Mouse (Mus musculus) kidney, embryonic 14.5 days (tissue): ENCODE measurements at regions not wholly inside any gene's neighbourhood (a gene's known extent, or its start where the extent isn't known, plus 50 kb on each side); places are given as distances from the start of the nearest gene placed in this dataset.

Source experiments
- ATAC-seq: fragments of 200-750 bp; cut with Nextera tagmentation; 2 replicates; pipeline ENCODE4 v1.8.0; 2017; ENCODE audit warnings: moderate number of reproducible peaks, mild to moderate bottlenecking, moderate TSS enrichment, moderate library complexity; ENCODE audit not compliant: low FRiP score, low TSS enrichment
- H3K27ac ChIP-seq: fragments of 300-500 bp; sonication (generic); 2 replicates; pipeline ENCODE4 v1.5.1; 2014; ENCODE audit warnings: low read depth, mild to moderate bottlenecking, low read length, moderate library complexity, mixed read lengths
- H3K27me3 ChIP-seq: fragments of 300-500 bp; sonication (generic); 2 replicates; pipeline ENCODE4 v1.6.1; 2014; ENCODE audit warnings: mild to moderate bottlenecking, low read length; ENCODE audit not compliant: control insufficient read depth, insufficient read depth
- H3K36me3 ChIP-seq: fragments of 300-500 bp; sonication (generic); 2 replicates; pipeline ENCODE4 v1.6.1; 2014; ENCODE audit warnings: low read length, mixed read lengths; ENCODE audit not compliant: control insufficient read depth, insufficient read depth
- H3K4me1 ChIP-seq: fragments of 300-500 bp; sonication (generic); 2 replicates; pipeline ENCODE4 v1.6.1; 2014; ENCODE audit warnings: low read length, mixed read lengths; ENCODE audit not compliant: control insufficient read depth, insufficient read depth
- H3K4me2 ChIP-seq: fragments of 300-500 bp; sonication (generic); replicated peaks from 2 replicates; pipeline ENCODE4 v1.6.1; 2014; ENCODE audit warnings: low read depth, mild to moderate bottlenecking, low read length
- H3K4me3 ChIP-seq: fragments of 300-500 bp; sonication (generic); 2 replicates; pipeline ENCODE4 v1.5.1; 2014; ENCODE audit warnings: mild to moderate bottlenecking, low read length
- H3K9ac ChIP-seq: fragments of 300-500 bp; sonication (generic); 2 replicates; pipeline ENCODE4 v1.6.1; 2014; ENCODE audit warnings: low read depth, mild to moderate bottlenecking, low read length, moderate library complexity
- H3K9me3 ChIP-seq: fragments of 300-500 bp; sonication (generic); 2 replicates; pipeline ENCODE4 v1.6.1; 2016; ENCODE audit warnings: low read length; ENCODE audit not compliant: control insufficient read depth
- WGBS: fragments of 180-500 bp; shearing (Covaris S2); extraction: QIAGEN DNeasy Blood & Tissue Kit; methylation state at CpG from one replicate; pipeline ENCODE4 v1.1.7; 2014; 5-methylcytosine and 5-hydroxymethylcytosine counted together

DNA sequence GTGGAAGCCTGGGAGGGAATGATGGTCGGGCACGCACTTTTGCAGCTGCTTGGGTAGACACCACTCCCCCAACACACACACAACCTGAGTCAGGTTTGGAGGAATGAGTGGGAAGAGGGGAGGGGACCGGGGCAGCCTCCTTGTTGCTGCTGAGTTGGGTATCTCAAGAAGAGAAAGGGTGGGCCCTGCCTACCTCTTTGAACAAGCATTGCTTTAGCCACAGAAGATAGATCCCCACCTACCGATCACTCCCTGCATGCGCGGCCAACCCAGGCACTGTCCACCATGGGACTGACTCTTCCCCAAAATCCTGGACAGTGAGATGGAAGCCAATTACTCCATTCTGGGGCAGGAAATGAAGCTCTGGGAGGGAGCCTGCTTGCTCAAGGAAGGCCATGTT lies 243.2 kb downstream of the Cbln1 start:
- Histone ChIP-seq H3K36me3 (no peaks in the 10 kb centered on the region), H3K4me1 (no peaks in the 10 kb centered on the region), H3K27me3 (no peaks in the 10 kb centered on the region), H3K9me3 (no peaks in the 10 kb centered on the region), H3K4me3 (no peak overlapping the region), H3K4me2 (no peak overlapping the region), H3K9ac (no peak overlapping the region), H3K27ac (no peak overlapping the region)
- WGBS: 91% methylated on average over 6 of the region's 6 CpGs
- ATAC-seq: no peak

DNA sequence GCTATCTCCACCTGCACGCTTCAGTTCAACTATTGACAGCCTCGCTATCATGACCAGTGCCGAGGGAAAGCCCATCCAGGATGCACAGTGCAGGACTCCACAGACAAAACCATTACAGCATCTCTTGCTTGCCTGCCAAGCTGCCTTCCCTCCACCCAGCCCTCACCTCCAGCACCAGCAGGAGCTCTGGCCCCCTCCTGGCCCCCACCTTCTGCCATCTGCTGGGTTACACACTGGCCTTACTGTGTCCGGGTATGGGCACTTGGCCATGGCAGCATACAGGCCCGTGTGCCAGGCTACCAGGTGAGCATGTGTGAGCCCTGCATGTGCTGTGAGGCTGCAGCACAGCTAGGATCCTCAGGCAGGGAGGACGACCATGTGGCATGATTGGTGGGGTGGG lies 243.6 kb downstream of the Cbln1 start:
- ATAC-seq: no peak
- WGBS: 93% methylated on average over 6 of the region's 6 CpGs
- Histone ChIP-seq H3K27me3 (no peaks in the 10 kb centered on the region), H3K36me3 (no peaks in the 10 kb centered on the region), H3K9ac (no peak overlapping the region), H3K4me2 (no peak overlapping the region), H3K9me3 (no peaks in the 10 kb centered on the region), H3K27ac (no peak overlapping the region), H3K4me1 (no peaks in the 10 kb centered on the region), H3K4me3 (no peak overlapping the region)

DNA sequence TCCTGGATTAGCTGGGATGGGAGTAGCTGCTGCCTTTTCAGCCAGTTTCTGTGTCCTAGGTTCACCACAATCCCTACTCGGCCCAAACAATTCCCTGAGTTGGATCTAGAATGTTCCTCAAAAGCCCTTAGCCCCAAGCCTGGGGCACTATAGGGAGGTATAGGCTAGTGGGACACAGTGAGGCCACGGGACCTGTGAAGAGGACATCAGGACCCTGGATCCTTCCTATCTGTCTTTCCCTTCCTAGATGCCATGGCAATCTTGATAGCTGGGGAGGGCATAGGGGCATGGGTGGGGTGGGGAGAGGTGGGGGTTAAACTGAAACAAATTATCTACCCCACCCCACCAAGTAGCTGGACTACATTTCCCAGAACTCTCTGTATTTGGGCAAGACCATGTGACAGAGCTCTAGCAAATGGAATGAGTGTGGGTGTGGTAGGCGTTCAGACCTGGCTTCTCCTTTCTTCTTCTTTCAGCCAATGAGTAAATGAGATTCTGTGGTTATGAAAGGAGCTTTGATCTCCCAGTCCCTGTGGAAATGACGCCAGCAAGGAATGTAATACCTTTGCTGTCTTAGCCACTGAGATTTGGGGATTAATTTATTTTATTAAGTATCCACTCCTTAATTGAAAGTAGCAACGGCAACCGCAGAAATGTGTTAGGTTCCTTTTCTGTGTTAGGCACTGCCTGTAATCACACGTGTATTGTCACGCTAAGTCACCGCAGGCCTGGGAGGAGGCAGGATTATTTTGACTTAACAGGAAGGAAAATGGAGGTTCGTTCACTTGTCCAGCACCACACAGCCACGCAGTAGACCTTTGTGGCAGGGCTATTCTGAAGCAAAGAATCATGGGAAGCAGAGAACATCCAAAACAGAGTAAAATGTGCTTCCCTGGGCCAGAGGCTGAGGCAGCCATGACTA lies 246.6 kb downstream of the Cbln1 start:
- 77% methylated on average over 11 of the region's 11 CpGs for WGBS
- H3K36me3 ChIP-seq: no peaks in the 10 kb centered on the region
- H3K4me3 ChIP-seq: no peak overlapping the region
- no peaks in the 10 kb centered on the region for H3K27me3 ChIP-seq
- H3K27ac ChIP-seq: no peak overlapping the region
- no peak overlapping the region for H3K9ac ChIP-seq
- H3K4me2 ChIP-seq: no peak overlapping the region
- no peaks in the 10 kb centered on the region for H3K9me3 ChIP-seq
- ATAC-seq: no peak
- no peaks in the 10 kb centered on the region for H3K4me1 ChIP-seq

DNA sequence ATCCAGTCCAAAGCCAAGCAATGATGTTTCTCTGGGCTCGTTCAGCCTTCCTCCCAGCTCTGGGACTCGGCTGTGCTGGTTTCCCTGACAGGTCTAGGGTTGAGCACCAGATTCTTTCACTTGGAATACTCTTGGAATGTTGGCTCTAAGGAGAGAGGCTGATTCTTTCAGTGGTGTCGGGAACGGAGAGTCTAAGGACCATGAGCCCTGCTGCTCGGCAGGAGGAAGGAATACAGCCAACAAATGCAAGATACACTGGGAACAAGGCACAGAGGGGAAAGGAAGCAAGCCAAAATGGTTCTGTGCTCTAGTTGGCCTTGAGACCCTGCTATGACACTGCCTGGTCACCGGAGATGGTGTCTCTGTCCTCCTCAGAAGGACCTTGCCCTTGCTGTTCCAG lies 251.8 kb downstream of the Cbln1 start:
- WGBS: 76% methylated on average over 6 of the region's 6 CpGs
- no peaks in the 10 kb centered on the region for H3K4me1 ChIP-seq

DNA sequence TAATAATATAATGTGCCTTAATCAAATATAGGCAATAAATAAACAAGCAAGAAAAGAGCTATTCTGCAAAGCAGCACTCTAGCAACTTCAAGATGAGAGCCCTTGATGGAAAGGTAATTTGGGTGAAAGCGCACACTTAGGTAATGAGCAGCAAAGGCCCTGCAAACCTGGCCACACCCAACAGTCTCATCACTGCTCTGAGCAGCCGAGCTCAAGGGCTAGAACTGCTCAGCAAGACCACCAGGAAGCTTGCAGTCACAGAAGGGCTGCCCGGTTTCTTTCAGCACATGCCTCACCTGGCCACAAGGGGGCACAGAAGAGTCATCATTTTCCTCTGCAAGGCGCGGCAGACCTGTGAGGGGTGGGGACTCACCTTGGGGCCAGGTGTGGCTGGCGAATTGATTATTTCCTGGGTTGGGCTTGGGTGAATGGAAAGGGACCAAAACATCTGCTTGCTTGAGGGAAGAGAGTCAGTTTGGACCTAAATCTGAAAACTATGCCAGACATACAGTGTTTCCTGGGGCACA lies 253.4 kb downstream of the Cbln1 start:
- no peaks in the 10 kb centered on the region for H3K36me3 ChIP-seq
- ATAC-seq: no peak
- no peaks in the 10 kb centered on the region for H3K27me3 ChIP-seq
- H3K4me1 ChIP-seq: no peaks in the 10 kb centered on the region
- H3K27ac ChIP-seq: no peak overlapping the region
- no peak overlapping the region for H3K4me2 ChIP-seq
- H3K9me3 ChIP-seq: no peaks in the 10 kb centered on the region
- 19% methylated on average over 6 of the region's 6 CpGs for WGBS
- no peak overlapping the region for H3K9ac ChIP-seq
- no peak overlapping the region for H3K4me3 ChIP-seq

More for the DNA sequence above, 251.8 kb downstream of the Cbln1 start:
- no peak overlapping the region for H3K4me2 ChIP-seq
- no peaks in the 10 kb centered on the region for H3K27me3 ChIP-seq
- no peak for ATAC-seq
- H3K36me3 ChIP-seq: no peaks in the 10 kb centered on the region
- H3K4me3 ChIP-seq: no peak overlapping the region
- no peak overlapping the region for H3K9ac ChIP-seq
- no peak overlapping the region for H3K27ac ChIP-seq
- H3K9me3 ChIP-seq: no peaks in the 10 kb centered on the region

DNA sequence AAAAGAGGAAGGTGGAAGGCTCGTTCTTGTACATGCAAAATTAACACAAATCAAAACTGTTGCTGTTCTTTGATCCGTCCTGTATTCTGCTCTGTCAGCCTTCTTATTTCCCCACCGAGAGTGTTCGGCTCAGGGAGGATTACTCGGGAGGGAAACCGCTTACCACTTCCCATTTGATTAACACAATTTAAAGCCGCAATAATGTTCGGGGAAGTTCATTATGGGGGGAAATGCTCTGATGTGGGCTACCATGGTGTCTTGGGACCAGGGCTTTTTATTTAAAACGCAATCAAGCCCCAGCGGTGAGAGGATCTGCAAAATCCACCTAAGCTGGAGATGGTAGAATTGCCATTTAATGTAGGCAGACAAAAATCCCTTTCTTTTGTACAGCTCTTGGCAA lies 257.4 kb downstream of the Cbln1 start:
- Histone ChIP-seq H3K27ac (no peak overlapping the region), H3K4me1 (no peaks in the 10 kb centered on the region), H3K4me3 (no peak overlapping the region), H3K9ac (no peak overlapping the region), H3K36me3 (no peaks in the 10 kb centered on the region), H3K9me3 (no peaks in the 10 kb centered on the region), H3K27me3 (no peaks in the 10 kb centered on the region), H3K4me2 (no peak overlapping the region)
- ATAC-seq: no peak
- 75% methylated on average over 10 of the region's 10 CpGs for WGBS

DNA sequence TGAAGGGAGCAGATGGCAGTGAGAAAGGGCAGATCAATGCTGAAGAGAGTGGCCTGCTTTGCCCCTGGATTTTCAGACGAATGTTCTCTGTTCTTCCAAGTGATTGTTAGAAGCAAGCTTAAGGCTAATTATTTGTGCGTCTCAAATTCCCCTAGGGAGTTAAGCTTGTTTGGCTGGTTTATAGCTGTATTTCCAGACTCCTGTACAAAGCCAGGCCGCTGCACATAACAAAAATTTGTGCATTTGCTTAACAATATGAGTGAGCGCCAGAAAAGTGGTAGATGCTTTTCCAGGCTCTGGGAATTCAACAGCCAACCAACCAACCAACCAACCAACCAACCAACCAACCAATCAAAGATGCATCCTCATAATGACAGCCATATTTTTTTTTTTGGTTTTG lies 261.9 kb downstream of the Cbln1 start:
- Histone ChIP-seq H3K36me3 (no peaks in the 10 kb centered on the region), H3K4me3 (no peak overlapping the region), H3K27ac (no peak overlapping the region), H3K27me3 (no peaks in the 10 kb centered on the region), H3K4me1 (no peaks in the 10 kb centered on the region), H3K9ac (no peak overlapping the region), H3K4me2 (no peak overlapping the region), H3K9me3 (no peaks in the 10 kb centered on the region)
- 37% methylated on average over 4 of the region's 4 CpGs for WGBS
- no peak for ATAC-seq

DNA sequence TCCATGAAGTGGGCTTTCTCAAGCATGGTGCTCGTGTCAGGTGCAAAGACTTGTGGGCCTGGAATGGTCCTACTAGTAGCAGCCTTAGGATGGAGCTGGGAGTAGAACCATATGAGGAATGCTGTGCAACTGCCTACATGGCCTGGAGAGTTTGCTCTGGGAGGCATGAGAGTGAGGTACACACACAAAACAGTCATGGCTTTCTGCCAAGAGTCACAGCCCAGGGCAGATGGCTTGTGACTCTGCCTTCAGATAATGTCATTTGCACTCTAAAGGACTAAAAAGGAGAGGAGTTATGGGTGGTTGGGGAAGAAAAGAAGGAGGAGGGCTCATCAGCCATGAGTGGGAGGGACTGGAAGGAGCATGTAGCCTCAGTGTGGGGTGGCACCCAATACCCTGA lies 263.1 kb downstream of the Cbln1 start:
- Histone ChIP-seq H3K27me3 (no peaks in the 10 kb centered on the region), H3K27ac (no peak overlapping the region), H3K4me2 (no peak overlapping the region), H3K9me3 (no peaks in the 10 kb centered on the region), H3K36me3 (no peaks in the 10 kb centered on the region), H3K4me1 (no peaks in the 10 kb centered on the region), H3K4me3 (no peak overlapping the region), H3K9ac (no peak overlapping the region)
- no peak for ATAC-seq
- WGBS: 72% methylated on average over 1 of the region's 1 CpGs

DNA sequence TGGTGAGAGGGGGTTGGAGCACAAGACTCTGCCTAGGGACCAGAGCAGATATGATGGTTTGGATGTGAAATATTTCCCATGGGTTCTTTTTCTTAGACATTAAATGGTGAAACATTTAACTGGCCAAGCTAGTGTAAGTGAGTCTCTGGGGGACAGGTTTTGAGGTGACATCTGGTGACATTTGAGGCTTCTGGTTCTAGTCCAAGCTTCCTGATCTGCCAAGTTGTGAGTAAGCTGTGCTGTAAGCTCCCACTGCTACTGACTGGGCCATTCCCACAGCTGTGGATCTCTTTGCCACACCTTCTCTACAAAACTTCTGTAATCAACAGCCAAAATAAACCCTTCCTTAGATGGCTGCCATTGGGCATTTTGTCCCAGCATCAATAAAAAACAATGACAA lies 264.4 kb downstream of the Cbln1 start:
- Histone ChIP-seq H3K27me3 (no peaks in the 10 kb centered on the region), H3K9me3 (no peaks in the 10 kb centered on the region), H3K36me3 (no peaks in the 10 kb centered on the region), H3K4me3 (no peak overlapping the region), H3K4me2 (no peak overlapping the region), H3K4me1 (no peaks in the 10 kb centered on the region), H3K9ac (no peak overlapping the region), H3K27ac (no peak overlapping the region)
- ATAC-seq: no peak
